Mouse (Mus musculus) hindbrain, embryonic 16.5 days (tissue): ENCODE measurements around the gene Dcakd. TPM values are rescaled to one million over a fixed set of nuclear protein-coding genes. Genes with fewer than 3 reads are reported as not detected.

Experiments used
- ATAC-seq: fragments of 200-750 bp; cut with Nextera tagmentation; 2 replicates; pipeline ENCODE4 v1.8.0; 2017; ENCODE audit warnings: moderate TSS enrichment, moderate library complexity
- H3K27ac ChIP-seq: fragments of 300-500 bp; sonication (generic); 2 replicates; pipeline ENCODE4 v1.5.1; 2014; ENCODE audit warnings: low read depth, mild to moderate bottlenecking, control low read depth, low read length, moderate library complexity
- H3K27me3 ChIP-seq: fragments of 300-500 bp; sonication (generic); replicated peaks from 2 replicates; pipeline ENCODE4 v1.6.1; 2014; ENCODE audit warnings: low read length; ENCODE audit not compliant: control insufficient read depth, insufficient read depth
- H3K36me3 ChIP-seq: fragments of 300-500 bp; sonication (generic); 2 replicates; pipeline ENCODE4 v1.6.1; 2014; ENCODE audit warnings: mild to moderate bottlenecking, low read length, moderate library complexity, mixed read lengths; ENCODE audit not compliant: control insufficient read depth, insufficient read depth
- H3K4me1 ChIP-seq: fragments of 300-500 bp; sonication (generic); 2 replicates; pipeline ENCODE4 v1.6.1; 2014; ENCODE audit warnings: low read depth, low read length; ENCODE audit not compliant: control insufficient read depth, insufficient read depth
- H3K4me2 ChIP-seq: fragments of 300-500 bp; sonication (generic); 2 replicates; pipeline ENCODE4 v1.6.1; 2014; ENCODE audit warnings: mild to moderate bottlenecking, low read length, control low read depth, moderate library complexity
- H3K4me3 ChIP-seq: fragments of 300-500 bp; sonication (generic); 2 replicates; pipeline ENCODE4 v1.5.1; 2014; ENCODE audit warnings: mild to moderate bottlenecking, low read length, control low read depth, moderate library complexity
- H3K9ac ChIP-seq: fragments of 300-500 bp; sonication (generic); 2 replicates; pipeline ENCODE4 v1.6.1; 2014; ENCODE audit warnings: low read depth, mild to moderate bottlenecking, control low read depth, low read length, moderate library complexity
- H3K9me3 ChIP-seq: fragments of 300-500 bp; sonication (generic); 2 replicates; pipeline ENCODE4 v1.6.1; 2014; ENCODE audit warnings: mild to moderate bottlenecking, low read length, moderate library complexity; ENCODE audit not compliant: control insufficient read depth
- WGBS: fragments of 180-500 bp; shearing (Covaris S2); extraction: QIAGEN DNeasy Blood & Tissue Kit; methylation state at CpG from one replicate; pipeline ENCODE4 v1.1.7; 2014; 5-methylcytosine and 5-hydroxymethylcytosine counted together
- polyA plus RNA-seq: library from polyadenylated mRNA; unstranded; fragments of >200 nt; fragmentation: Nextera tagmentation; extraction: Ambion mirVana; gene quantifications from 2 replicates; pipeline ENCODE4 v1.2.1, GENCODE M21; 2015

Dcakd gene
- polyA plus RNA-seq, 1 experiment from 2014 or later, result 132 TPM

DNA sequence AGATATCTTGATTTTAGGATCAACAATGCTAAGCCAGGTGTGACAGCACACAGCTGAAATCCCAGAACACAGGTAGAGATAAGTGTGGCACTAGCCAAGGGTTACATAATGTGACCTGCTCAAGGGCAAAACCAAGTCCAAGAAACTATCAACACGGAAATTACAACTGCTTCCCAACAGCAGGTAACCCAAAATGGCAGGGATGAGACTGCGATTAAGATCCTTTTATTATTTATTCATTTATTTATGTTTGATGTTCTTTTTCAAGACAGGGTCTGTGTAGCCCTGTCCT, 17.0 kb downstream of the Dcakd start:
- peaks cover 10% of the 10 kb centered on the region for H3K4me1 ChIP-seq
- H3K4me2 ChIP-seq, result no peak overlapping the region
- H3K27ac ChIP-seq, result no peak overlapping the region
- no peak for ATAC-seq
- H3K9me3 ChIP-seq, result no peaks in the 10 kb centered on the region
- 92% methylated on average over 2 of the region's 2 CpGs for WGBS
- no peaks in the 10 kb centered on the region for H3K27me3 ChIP-seq
- no peak overlapping the region for H3K9ac ChIP-seq
- H3K4me3 ChIP-seq, result no peak overlapping the region
- H3K36me3 ChIP-seq, result no peaks in the 10 kb centered on the region

DNA sequence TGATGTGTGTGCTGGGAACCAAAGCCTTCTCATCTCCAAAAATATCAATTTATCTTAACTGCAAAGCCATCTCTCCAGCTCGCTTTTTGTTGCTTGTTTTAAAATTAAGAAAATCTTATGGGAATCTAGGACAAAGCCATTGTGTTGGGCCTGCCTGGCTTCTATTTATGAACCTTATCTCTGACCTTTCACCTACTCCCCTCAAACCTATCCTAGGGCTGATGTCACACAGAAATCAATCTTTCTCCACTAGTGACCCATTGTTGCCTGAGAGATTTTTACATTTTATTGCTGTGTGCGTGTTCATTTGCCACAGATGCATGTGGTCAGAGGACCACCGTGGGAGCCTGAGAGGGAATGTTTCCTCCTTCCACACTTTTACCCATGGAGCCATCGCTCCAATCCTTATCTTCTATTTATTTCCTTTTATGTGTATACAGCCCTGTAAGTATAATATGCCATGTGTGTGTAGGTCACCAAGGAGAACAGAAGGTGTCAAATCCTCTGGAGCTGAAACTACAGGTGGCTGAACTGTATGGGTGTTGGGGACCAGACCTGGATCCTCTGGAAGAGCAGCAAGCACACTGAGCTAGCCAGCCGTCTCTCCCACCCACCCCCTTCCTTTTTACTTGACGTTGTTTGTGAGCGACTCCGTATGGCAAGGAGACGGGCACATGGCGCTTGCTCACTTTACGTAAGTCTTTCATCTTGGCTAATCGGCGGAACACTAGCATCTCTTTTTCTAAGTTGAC, 17.5 kb downstream of the Dcakd start:
- no peaks in the 10 kb centered on the region for H3K27me3 ChIP-seq
- H3K27ac ChIP-seq, result no peak overlapping the region
- no peak overlapping the region for H3K4me3 ChIP-seq
- no peaks in the 10 kb centered on the region for H3K9me3 ChIP-seq
- WGBS, result 85% methylated on average over 13 of the region's 13 CpGs
- no peak overlapping the region for H3K9ac ChIP-seq
- H3K4me2 ChIP-seq, result no peak overlapping the region
- H3K36me3 ChIP-seq, result no peaks in the 10 kb centered on the region
- ATAC-seq, result no peak
- peaks cover 5% of the 10 kb centered on the region for H3K4me1 ChIP-seq

DNA sequence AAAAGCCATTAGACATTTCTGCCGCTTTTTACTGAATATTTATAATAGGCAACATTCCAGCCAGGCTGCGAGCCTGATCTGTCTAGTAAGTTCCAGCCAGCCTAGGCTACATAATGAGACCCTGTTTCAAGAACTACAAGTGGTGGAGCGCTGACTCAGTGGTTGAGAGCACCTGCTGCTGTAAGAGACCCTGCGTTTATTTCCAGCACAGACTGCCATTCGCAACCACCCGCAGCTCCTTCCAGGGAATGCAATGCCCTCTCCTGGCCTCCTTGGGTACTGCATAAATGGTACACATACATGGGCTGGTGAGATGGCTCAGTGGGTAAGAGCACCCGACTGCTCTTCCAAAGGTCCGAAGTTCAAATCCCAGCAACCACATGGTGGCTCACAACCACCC, 18.9 kb downstream of the Dcakd start:
- WGBS, result 91% methylated on average over 8 of the region's 8 CpGs
- no peaks in the 10 kb centered on the region for H3K9me3 ChIP-seq
- no peaks in the 10 kb centered on the region for H3K4me1 ChIP-seq
- H3K36me3 ChIP-seq, result no peaks in the 10 kb centered on the region
- H3K4me2 ChIP-seq, result no peak overlapping the region
- no peak overlapping the region for H3K9ac ChIP-seq
- no peak overlapping the region for H3K27ac ChIP-seq
- ATAC-seq, result no peak
- no peak overlapping the region for H3K4me3 ChIP-seq
- no peaks in the 10 kb centered on the region for H3K27me3 ChIP-seq

DNA sequence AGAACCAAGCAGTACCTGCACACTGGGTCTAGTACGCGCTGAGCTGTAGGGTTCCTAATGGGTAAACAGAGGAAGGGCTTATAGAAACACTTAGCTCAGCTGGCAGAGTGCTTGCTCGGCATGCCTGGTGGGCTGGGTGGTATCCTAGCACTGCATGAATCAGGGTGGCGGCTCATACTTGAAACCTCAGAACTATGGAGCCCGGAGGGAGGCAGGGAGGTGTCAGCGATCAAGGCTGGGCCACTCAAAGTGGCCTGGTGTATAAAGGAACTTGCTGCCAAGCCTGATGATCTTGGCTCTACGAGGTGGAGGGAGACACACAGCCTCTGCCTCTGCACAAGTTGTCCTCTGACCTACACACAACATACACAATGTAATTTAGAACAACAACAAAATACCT, 19.6 kb downstream of the Dcakd start:
- ATAC-seq, result no peak
- H3K36me3 ChIP-seq, result no peaks in the 10 kb centered on the region
- no peak overlapping the region for H3K9ac ChIP-seq
- H3K27me3 ChIP-seq, result no peaks in the 10 kb centered on the region
- H3K9me3 ChIP-seq, result no peaks in the 10 kb centered on the region
- no peak overlapping the region for H3K4me2 ChIP-seq
- WGBS, result 83% methylated on average over 7 of the region's 7 CpGs
- no peak overlapping the region for H3K4me3 ChIP-seq
- H3K4me1 ChIP-seq, result peaks cover 2% of the 10 kb centered on the region
- H3K27ac ChIP-seq, result no peak overlapping the region

DNA sequence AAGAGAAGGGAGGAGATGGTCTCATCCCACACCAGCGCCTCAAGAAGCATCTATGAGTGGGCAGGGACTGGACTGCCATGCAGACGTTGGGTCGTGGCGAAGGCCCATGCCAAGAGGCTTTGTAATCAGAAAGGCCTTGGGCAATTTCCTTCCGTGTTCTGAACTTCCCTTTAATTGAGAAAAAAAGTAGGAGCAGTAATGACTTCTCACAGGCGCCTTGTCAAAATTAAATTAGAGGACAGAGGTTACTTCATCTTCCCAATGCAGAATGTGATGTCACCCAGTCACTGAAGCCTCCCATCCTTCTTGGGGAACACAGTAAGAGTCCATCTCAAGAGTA, 21.2 kb downstream of the Dcakd start:
- Histone ChIP-seq H3K9me3 (no peaks in the 10 kb centered on the region), H3K27me3 (no peaks in the 10 kb centered on the region), H3K36me3 (no peaks in the 10 kb centered on the region), H3K4me1 (peaks cover 7% of the 10 kb centered on the region), H3K4me3 (no peak overlapping the region), H3K4me2 (no peak overlapping the region), H3K9ac (no peak overlapping the region), H3K27ac (no peak overlapping the region)
- no peak for ATAC-seq
- 84% methylated on average over 6 of the region's 6 CpGs for WGBS

DNA sequence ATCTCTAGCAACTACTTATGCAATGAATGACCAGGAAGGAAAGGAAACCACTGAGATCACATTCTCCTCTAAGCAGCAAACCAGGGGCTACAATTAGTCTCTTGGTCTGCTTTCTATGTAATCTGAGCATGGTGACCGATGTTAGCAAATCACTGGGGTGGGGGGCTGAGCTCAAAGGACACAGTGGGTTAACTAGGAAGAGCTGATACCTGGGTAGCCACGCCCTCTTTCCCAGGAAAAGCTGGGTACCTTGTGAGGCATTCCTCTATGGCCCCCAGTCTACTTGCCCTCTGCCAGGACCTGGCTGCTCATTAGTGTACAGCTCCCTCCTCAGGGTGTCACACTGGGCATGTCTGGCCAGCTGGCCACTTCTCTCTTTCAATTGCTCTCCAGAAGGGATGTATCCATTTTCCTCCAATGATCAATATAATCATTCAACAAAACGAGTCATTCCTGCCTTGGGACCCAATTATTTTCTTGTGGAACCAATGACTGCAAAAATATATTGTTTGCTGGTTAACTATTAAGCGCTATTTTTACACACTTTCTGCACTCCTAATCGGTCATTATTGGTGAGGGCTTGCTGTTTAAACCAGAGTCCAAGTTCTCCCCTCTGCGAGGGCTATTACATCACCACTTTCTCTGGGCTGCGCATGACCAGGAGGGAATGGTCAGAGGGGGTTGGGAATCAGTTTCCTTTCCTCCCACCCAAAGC, 21.7 kb downstream of the Dcakd start:
- Histone ChIP-seq H3K4me3 (no peak overlapping the region), H3K9me3 (no peaks in the 10 kb centered on the region), H3K36me3 (no peaks in the 10 kb centered on the region), H3K4me2 (no peak overlapping the region), H3K27ac (no peak overlapping the region), H3K27me3 (no peaks in the 10 kb centered on the region), H3K9ac (no peak overlapping the region), H3K4me1 (peaks cover 7% of the 10 kb centered on the region)
- WGBS, result 89% methylated on average over 7 of the region's 7 CpGs
- ATAC-seq, result no peak

DNA sequence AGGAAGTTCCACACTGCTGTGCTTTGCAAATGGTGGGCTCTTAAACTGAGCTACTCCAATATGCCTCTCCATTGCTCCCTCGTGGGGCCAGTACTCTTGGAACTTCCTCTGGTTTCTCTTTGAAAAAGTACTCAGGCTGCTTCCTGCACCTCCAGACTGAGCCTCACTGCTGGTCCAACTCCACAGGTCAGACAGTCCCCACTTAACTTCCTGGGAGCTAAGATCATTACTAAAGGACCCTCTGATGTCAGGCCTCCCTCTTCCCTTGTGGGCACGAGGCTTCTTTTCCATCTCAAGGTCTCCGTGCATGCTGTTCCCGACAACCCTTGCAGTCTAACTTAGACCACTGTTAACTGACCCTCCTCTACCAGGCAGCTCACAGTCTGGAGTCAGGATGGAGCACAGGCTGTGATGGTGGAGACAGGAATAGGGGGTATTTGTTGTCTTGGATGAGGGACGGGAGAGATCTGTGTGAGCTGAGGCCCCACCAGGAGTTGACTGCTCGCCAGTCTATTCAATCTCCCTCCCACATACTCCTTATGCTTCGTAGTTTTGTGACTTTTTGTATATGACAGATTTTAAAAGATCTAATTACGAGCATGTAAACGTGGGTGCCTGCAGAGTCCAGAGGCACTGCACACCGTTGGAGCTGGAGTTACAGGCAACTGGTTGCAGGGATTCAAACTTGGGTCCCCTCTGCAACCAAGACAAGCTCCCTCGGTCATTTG, 22.7 kb downstream of the Dcakd start:
- 80% methylated on average over 11 of the region's 11 CpGs for WGBS
- no peak overlapping the region for H3K9ac ChIP-seq
- H3K4me2 ChIP-seq, result no peak overlapping the region
- H3K36me3 ChIP-seq, result no peaks in the 10 kb centered on the region
- H3K27me3 ChIP-seq, result no peaks in the 10 kb centered on the region
- ATAC-seq, result no peak
- H3K27ac ChIP-seq, result no peak overlapping the region
- no peaks in the 10 kb centered on the region for H3K9me3 ChIP-seq
- peaks cover 7% of the 10 kb centered on the region for H3K4me1 ChIP-seq
- H3K4me3 ChIP-seq, result no peak overlapping the region

DNA sequence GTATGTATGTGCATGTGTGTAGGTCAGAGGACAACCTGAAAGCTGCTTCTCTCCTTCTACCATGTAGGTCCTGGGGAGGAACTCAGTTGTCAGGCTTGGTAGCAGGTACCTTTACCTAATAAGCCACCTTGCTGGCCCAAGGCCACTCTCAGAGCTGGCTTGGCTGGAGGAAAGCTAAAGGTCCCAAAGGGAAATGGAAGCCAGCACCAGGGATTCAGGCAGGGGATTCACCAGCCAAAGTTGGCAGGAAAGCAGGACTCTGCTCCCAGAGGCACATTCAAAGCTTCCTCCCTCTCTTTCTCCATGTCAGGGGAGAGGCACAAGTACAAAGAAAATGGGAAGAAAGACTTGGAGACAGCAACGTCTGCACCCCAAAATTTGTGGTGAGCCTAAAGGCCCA, 23.3 kb downstream of the Dcakd start:
- no peak overlapping the region for H3K27ac ChIP-seq
- no peak overlapping the region for H3K4me2 ChIP-seq
- ATAC-seq, result no peak
- H3K36me3 ChIP-seq, result no peaks in the 10 kb centered on the region
- WGBS, result 94% methylated on average over 1 of the region's 1 CpGs
- no peaks in the 10 kb centered on the region for H3K27me3 ChIP-seq
- H3K4me1 ChIP-seq, result peaks cover 7% of the 10 kb centered on the region
- no peaks in the 10 kb centered on the region for H3K9me3 ChIP-seq
- H3K4me3 ChIP-seq, result no peak overlapping the region
- no peak overlapping the region for H3K9ac ChIP-seq

DNA sequence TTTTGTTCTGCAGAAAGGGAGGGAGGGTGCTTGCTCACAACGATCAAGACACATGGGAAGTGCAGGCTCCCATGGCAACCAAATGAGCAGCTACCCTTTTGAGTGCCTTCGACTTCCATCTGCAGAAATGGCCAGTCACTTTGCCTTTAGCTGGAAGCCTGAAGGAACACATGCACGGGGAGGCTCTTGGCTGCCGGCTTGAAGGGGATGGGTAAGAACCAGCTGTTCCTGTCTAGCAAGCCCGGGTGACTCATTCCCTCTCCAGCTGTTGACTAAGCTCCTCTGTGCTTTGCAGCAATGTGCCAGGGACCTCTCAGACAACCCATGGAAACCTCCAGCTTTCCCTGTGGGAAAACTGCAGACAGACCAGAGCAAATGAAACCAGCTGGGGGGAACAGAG, 24.9 kb downstream of the Dcakd start:
- Histone ChIP-seq H3K4me1 (peaks cover 7% of the 10 kb centered on the region), H3K27me3 (no peaks in the 10 kb centered on the region), H3K9ac (no peak overlapping the region), H3K4me2 (no peak overlapping the region), H3K36me3 (peaks cover 9% of the 10 kb centered on the region), H3K9me3 (no peaks in the 10 kb centered on the region), H3K4me3 (no peak overlapping the region), H3K27ac (peak overlapping the region; percentile 54)
- ATAC-seq, result peak; percentile 28; the same call in 1 of the 2 replicates
- WGBS, result 31% methylated on average over 5 of the region's 5 CpGs
